Mouse (Mus musculus): ENCODE results near the gene Pcdh15.

Pcdh15 gene

DNA sequence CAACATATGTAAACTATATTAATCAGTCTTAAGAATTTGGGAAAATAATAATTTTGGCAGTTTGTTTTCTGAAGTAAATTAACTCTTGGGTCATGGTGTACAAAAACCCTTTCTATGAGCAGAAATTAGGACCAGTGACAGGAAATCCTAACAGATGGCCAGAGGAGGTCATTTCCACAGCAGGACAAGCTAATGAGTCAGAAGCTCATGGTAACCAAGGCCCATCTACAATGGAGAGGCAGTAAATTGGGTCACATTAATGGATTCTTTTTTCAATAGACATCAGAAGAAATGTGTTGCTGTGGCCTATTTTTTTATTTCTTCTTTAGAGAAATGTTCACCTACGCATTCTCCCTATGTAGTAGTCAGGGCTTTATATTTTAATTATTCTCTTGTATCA lies 923.9 kb downstream of the Pcdh15 start:
- DNase-seq, result no peak

DNA sequence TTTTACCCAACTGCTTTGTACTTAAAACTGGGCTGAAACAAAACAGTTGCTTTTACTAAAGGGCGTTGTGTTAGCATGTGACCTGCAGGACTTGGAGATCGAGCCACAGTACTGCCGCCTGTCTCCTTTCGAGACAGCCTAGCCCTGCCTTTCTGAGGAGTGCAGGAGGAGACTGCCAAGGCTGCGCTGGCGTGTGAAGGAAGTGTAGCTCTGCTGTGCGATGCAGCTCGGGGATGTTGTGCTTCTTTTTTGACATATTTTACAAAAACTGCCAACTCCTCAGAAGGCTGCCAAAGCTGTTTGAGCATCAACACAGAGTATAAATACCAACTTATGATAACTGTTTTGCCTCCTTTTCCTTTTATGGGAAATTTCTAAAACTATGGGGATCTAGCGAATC lies 953.9 kb downstream of the Pcdh15 start:
- DNase-seq, result no peak

DNA sequence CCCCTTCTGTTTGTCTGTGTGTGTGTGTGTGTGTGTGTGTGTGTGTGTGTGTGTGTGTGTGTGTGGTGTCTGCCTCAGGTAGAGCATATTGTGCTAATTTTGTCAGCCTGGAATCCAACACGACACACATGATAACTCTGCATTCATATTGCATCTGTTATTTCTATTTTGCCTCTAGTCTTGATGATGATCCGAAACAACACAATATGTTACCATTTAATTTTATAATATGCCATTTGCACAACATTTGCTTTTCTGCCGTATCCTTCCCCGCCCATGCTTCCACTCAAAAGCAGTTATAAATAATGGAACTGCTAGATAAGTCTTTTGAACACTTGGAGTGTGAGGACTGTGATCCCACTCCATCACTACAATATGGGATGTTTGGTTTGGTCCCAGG lies 987.5 kb downstream of the Pcdh15 start:
- no peak for DNase-seq

DNA sequence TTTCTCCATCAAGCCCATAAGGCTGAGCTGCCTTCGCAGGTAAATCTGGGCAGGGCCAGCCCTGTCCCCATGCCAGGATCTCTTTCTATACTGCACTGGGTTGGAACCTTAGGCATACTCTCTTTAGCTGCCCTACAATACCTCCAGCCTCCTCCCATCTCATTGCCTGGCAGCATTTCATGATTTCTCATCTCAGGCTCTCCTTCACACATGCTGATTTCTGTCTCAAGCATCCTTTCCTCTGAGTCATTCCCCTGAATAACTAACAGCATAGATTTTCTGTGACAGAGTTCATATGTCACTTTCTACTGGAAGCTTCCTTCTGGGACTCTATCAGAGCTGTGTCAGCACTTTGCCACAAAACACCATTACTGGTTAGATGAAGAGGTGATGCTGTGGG lies 999.2 kb downstream of the Pcdh15 start:
- DNase-seq, result no peak

DNA sequence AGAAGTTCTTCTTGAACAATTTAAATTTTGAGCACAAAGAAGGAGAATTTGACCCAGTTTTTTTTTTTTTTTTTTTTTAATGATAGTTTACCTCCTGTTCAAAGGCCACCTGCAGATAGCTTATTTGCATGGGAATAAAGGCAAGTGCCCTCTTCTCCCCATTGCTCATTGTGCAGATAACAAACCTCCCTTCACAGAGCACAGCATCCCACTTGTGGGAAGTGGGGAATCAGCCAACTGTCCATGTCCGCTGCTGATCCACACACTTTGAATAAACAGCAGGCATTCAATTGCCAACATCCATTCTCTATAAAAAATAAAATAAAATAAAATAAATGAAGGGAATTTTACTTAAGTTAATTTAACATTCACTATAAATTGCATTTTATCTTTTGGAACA lies 1015.0 kb downstream of the Pcdh15 start:
- DNase-seq, result no peak

DNA sequence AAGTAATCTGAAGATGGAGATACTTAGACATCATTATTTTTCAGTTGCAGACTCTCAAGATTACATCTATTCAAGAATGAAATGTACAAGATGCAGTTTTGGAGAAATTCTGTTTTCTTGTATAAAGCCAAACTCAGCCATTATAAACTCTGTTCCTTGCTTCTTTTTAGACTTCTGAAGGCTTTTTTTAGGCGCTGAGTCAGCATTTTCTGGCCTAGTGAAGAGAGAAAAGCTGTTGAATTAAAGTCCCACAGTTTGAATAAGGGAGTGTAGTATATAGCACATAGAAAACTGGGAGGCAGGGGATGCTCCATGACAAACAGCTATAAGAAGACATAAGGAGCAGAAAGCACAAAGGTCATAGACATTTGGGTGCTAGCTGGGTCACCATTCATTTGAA lies 1017.7 kb downstream of the Pcdh15 start:
- no peak for DNase-seq

DNA sequence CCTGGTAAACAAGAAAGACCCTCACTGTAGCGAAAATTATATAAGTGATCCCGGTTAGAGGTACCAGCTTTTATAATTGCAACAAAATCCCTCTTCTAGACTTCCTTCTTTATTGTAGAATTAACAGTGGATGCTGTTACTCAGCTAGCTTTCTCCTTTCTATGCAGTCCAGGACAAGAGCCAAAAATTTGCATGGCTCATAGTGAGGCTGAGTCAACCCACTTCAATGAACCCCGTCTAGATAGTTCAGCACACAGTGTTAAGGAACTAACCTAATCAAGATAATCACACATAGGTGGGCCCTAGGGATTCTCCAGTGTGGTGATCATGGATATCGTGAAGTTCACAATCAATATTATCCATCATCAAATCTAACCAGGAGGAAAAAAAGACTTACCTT lies 1024.3 kb downstream of the Pcdh15 start:
- DNase-seq, result no peak

DNA sequence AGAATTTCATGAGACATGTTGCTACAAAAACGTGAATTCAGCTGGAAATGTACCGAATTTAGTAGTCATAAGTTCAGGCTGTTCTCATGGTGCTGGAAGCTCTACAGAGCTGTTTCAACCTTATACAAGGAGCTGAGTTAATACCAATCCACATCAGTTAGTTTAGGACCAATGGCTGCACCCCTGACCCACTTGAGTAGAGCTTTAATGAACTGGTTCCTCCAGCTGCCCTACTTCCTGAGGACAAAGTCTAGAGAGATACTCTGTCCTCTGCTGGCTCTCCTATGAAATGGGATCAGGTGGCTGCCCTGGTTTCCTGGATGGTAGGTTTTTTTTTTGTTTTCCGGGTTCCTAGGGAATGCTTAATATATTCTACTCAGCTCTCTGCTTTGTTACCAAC lies 1030.0 kb downstream of the Pcdh15 start:
- DNase-seq, result no peak

DNA sequence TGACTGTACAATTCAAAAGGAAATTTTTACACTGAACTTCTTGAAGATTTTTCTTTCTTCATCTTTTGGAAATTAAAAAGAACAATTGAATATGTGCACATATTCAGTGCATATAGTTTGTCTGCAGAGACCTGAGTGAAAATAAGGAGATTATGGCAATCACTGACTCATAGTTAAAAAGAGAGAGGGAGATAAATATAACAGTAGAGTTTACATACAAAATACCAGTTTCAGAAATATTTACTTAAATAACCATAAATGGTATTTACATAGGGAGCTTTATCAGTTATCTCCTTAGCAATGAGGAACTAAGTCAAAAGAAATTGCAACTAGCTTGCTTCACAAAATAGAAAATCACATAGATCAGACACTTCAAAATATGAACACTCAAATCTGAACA lies 1030.5 kb downstream of the Pcdh15 start:
- DNase-seq, result no peak

DNA sequence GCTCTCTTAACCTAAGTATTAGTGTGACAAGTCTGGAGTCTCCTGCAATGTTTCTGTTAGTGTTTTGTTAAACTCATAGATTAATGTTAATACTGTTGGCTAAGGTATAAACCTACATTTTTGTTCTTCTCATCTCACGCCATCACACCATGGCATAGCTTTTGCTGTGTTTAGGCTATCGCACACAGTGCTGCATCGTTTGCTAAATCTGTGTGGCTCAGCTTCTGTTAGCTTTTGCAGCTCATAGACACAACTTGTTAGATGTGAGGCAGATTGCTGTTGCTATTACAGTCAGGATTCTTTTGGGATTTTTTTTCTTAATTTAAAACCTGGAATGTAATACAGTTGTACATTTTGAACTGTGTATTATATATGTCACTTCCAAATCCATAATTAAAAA lies 1031.7 kb downstream of the Pcdh15 start:
- no peak for DNase-seq

DNA sequence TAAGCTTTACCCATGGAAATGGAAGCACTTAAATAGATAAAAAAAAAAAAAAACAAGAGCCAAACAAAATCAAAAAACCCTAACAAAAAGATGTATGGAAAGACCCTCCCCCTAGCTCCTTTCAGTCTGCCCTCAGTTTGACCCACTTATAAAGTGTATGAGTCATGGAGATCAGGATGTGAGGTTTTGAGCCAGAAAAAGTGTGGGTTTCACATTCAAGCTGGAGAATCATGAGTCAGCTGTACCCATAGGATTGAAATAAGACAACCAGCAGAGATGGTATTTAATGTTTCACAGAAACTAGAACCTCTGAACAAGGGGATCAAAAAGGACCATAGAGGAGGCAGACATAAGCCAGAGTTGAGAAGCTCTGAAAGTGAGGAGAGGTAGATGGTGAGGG lies 1048.8 kb downstream of the Pcdh15 start:
- no peak for DNase-seq

DNA sequence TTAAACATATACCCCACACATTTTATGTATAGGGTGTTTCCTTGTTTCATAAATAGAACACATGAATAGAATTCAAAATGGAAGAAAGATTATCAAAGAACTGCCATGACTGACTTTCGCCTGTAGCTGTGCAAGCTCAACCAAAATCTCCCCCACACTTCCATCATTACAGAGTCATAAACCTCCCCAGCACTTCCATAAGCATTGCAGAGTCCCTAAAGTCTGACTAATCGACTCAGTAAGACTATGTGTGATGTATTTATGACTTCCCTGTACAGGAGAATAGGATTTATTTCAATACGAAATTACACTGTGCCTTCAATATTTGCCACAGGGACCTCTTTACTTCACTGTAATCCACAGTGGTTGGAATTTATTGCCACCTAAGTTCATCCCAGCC lies 1082.8 kb downstream of the Pcdh15 start:
- DNase-seq, result no peak

DNA sequence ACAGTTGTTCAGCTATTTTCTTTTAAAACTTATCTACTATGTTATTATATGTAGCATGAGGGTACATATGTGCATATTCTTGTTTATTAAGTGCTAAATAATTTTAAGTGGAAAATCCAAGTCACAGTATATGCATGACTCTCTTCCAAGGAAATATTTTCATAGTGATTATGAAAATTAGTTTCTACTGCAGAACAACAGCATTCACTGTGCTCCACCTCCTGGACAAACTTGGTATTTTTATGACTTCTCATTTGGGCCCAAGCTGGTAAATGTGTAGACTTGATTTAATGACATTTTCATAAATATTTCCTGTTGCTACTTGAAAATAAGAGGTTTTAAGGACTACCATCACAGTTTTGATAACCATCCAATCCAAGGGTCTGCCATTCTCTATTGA lies 1104.5 kb downstream of the Pcdh15 start:
- DNase-seq, result peak; percentile 10

DNA sequence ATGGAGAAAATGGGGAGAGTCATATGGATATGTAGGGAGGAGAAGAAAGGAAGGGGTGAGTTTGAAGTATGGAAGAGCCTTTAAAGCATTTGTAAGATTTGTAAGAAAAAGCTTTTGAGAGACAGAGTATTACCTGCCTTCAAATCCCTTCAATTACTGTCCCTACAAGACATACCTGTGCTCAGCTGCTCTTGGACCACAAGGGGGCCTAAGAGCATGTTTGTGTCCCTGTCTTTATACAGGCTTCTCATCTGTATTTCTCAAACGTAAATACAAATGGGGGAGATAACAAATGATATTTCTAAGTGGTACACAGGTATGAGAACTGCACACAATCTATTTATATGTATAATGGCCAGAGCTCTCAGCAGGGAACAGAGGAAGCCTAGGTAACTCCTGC lies 1118.1 kb downstream of the Pcdh15 start:
- peak; percentile 2 for DNase-seq

DNA sequence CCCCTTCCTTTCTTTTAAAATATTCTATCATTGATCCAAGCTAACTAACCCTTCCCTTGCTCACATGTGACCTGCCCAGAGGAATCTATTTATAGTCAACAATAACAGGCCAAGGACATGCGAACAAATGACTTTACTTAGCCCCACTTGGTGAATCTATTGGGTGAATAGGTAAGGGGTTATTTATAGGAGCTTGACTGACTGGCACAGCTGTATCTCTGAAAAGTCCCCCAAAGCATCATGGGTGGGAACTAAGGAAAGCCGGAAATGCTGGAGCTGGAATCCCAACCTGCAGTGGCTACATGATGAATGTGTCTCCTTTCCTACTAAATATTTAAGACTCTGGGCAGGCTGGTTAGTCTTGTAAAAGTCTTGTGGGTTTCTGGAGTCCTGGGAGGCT lies 1121.3 kb downstream of the Pcdh15 start:
- DNase-seq, result no peak

DNA sequence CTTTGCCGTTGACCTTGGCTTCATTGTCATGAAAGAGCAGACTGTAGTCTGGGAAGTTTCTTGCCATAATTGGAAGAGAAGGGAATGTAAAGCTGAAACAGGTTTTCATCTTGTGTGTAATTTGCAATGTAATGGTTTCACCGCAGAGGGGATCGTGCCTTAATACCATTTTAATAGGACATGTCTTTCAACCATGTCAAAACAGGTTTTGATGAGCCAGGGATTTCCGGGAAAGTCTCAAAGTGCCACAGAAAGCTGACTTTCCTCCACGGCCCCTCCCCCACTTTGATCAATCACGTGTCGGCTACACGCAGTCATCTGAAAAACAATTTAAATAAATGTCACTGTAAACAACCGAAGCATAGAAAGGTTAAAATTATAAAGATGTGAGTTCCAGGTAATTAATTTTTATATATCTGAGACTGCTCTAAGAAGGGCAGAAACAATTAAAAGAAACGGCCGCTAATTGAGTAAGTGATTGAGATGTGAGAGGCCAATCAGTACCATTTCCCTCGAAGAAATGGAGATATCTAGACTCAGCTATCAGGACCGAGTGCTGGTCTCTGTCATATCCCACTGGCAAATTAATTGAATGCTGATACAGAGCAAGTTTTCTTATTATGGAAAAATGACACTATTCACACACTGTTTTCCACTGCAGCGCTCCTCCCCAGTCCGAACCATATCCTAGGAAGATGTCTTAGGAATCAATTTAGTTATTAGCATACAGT lies 1158.7 kb downstream of the Pcdh15 start:
- no peak for DNase-seq

DNA sequence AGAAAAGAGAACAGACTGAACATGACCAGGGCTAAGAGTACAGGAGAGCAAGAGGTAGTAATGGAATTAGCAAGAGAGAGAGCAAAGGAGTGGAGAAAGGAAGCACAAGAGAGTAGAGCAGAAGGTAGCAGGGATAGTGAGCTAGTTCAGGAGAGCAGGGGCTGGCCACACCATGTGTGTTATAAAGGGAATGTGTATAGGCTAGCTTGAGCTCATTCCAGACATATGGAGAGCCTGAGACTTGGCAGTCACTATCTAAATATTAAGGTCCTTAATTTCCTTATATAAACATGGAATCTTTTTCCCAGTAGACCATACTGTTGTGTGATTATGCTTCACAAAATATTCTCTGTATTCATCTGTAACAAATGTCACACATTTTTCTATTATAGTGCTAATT lies 1159.5 kb downstream of the Pcdh15 start:
- DNase-seq, result no peak

DNA sequence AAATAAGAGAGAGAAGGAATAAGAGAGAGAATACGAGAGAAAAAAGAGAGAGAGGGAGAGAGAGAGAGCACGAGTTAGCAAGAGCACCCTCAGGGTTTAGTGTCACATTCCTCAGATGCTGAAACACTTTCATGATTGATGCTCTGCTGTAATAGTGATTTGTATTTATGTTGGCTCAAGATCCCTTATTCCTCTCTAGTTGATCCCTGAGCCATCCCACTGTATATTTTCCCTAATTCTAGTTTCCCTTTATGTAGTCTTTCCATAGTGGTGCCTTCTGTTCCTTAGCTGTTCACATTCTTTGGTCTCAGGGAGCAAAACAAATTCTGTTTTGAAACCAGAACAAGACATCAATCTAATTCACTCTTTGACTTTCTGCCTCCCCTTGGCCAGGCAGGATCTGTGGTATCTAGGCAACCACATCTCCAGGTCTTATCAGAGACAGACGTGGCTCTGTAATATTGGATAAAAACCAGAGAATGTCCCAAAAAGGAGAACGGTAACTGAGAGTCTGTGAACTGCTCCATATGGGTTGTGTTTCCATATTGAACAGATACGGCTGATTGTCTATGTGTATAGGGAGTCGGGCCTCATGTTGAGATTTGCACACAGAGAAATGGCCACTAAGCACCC lies 1170.6 kb downstream of the Pcdh15 start:
- DNase-seq, result no peak

DNA sequence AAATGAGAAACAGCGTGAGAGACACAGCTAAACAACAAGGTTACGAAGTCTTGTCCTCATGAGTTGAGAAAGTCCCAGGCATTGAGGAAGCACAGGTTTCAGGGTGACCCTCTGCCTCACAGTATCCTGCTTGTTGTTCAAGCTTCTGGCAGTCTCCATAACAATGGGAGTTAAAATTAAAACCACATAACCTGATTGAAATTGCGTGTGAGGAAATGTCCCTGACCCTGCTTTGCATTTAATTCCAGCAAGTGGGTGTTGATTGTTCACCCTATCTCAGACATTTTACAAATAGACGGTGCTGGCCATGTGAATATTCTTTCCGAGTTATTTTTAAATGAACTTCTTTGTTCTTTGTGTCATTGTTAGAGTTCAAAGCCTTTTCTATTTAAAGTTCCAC lies 1171.8 kb downstream of the Pcdh15 start:
- DNase-seq, result no peak

DNA sequence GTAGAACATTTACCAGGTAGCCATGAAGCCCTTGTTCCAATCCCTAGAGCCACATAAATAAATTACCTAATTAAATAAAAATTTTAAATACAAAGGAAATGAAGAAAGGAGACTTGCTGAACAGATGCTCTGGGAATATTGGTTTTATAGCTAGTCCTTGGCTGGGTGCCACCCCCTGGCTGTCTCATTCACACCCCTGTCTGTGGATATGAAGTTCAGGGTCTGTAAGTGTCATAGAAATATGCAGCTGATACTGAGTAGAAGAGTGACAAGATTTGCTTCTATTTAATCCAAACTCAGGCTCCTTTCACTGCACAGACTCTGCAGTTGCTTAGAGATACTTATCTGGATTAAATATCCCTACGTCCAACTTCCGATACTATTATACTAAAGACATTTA lies 1205.0 kb downstream of the Pcdh15 start:
- peak; percentile 2 for DNase-seq

DNA sequence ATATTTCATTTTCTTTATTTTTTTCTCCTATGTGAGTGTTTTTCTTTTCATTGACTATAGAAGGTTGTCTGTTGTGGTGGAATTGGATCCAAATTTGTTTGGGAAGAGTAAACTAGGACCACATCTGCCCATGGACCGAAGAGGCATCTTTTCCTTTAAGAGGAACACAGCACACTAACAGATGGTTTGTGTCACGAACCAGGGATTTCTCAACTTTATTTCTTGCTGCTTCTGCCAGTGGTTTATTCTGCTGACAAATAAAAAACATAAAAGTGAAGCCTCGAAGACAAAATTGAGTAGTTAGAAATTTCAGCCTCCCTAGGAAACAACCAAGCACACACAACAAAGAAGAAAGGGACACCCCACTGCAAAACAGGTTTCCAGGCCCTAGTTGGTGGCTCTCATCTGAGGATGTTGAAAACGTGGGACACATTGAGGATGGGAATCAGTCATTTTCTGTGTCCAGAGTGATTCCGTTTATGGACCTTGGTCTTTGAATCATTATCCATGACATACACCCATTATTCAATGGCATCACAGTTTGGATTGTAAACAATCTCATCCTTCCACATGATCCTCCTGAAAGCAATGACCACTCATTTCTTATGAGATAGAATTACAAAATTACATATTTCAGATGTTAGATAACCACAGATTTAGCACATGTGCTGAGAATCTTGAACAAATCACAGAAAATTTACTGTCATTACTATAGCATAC lies 1206.5 kb downstream of the Pcdh15 start:
- peak; percentile 30 for DNase-seq

DNA sequence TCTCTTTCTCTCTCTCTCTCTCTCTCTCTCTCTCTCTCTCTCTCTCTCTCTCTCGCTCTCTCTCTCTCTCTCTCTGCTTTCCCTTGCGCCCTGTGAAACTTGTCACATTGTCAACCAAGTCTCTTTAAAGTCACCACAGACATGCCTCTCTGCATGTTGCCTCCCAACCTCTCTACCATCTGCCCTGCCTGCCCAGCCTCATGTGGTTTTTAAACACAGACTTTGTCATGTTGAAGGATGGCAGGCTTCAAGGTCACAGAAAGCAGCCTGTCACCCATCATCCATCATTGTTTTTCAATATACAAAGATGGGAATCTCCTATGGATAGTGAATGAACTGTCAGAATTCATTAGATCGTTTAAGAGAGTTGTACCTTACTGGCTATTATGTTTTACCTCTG lies 1207.9 kb downstream of the Pcdh15 start:
- no peak for DNase-seq

DNA sequence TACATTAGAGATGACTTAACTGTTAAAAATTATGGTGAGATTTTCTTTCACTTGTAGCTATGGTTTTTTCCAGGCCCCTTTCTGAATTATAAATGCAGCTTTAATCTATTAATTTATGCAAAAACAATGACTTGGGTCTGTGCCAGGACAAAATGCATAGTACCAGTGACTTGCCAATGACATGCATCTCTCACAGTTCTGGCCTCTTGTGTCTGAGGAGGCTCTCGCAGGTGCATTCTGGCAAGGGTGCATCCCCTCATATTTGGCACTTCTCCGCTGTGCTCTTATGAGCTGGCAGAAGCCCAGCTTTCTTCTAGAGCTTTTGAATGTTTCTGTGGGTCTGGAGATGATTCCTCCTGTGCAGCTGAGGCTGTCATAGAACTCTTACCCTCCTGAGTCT lies 1216.9 kb downstream of the Pcdh15 start:
- no peak for DNase-seq

DNA sequence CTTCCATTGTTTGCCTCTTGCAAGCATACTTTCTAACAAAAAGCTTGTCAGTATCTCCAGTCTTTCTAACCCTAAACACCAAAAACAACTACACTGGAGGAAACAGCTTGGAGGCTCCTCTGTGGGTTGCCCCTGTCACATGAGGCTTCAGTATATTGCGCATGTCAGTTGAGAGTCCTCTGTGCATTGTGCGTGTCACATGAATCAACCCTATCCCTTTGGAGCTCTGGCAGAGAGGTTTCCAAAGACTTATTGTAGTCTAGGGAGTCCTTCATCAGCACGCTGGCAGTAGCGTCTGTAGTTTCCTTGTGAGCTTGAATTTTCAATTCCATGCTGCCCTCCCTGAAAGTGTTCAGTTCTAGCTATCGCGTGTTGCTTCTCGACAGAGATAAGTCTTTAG lies 1236.3 kb downstream of the Pcdh15 start:
- DNase-seq, result no peak

All from kidney, postnatal 14 days (tissue).